Mouse (Mus musculus) spleen, adult 12 weeks (tissue): ENCODE results near the gene Mcpt9.
"Not testable (repeated sequence)": the region's sequence is repeated elsewhere in the genome, so short reads cannot be mapped to it uniquely, and the experiment has no call there.

Source experiments
- DNase-seq: peaks from one replicate; pipeline ENCODE4 v3.0.0; 2022; ENCODE audit warnings: low spot score

Mcpt9 gene

DNA sequence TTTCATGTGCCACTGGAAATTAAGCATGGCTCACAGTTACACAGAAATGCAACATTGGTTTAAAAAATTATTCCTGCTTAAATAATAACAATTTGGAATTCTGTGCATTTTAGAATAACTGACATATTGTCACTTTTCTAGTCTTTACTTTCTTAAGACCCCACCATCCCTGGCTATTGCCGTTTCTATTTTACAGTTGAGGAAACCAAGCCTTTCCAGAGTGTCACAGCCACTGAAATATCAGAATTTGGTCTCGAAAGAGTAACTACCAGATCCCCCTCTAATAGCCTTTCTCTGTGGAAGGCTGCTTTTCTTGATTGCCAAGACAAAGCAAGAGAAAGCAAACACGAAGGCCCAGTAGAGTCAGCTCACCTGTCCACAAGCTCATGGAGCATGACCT is at the start of gene Mcpt9:
Gene Mcpt9, minus strand, starts transcription at position 101 of the 400 bp plus-strand sequence.
- not testable (repeated sequence) for DNase-seq

DNA sequence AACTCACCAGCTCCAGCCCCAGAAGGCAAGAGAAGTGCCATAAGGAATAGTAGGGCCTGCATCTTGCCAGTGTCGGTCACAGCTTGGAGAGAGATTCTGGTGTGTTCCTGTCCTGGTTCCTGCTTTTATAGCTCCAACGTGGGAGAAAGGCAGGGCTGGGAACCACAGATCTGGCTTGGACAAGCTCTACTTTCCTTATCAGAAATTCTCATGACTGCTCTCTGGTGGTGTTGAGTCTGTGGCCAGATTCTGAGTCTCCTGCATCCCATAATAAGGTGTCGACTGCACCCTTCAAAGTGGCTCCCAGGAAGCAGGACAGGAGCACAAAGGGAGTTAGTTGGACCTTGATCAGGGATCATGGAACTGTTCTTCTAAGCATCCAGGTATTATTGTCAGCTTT is 31.9 kb upstream of the Mcpt9 start, which contains the start of gene Mcpt4:
Gene Mcpt4, minus strand, starts transcription at position 101 of the 400 bp plus-strand sequence.
- not testable (repeated sequence) for DNase-seq

DNA sequence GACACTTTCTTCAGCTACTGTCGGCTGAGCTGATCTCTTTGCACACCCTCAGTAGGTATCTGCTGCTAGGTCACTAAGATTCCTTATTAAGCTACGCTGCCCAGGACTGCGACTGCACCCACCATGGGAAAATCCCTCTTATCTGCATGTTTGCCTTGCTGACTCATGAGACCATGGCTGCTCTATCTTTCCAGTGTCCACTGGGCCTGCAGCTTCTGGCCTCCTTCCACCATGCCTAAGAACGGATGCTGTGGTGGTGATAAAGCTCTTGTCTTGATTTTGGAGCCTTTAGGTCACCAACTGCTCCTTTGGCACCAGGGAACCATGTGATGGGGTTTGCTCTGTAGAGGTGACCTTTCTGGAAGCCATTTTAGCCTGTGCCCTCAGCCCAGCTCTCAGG is 27.4 kb upstream of the Mcpt9 start:
- DNase-seq, result no peak

DNA sequence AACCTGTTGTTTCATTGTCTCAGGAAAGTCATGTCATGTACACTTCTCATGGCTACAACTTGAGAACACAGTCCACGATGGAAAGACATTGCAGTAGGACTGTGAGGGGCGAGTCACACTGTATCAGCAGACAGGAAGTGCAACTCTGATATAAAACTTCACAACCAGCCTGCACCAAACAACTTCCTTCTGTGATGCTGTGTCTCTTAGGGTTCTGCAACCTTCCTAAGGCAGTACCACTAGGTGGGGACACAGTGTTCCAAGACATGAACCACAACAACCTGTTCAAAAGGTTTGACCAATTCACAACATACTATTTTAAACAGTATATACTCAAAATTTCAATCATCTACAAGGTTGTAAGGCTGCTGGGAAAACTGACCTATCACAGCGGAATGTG is 25.1 kb upstream of the Mcpt9 start:
- DNase-seq, result no peak

DNA sequence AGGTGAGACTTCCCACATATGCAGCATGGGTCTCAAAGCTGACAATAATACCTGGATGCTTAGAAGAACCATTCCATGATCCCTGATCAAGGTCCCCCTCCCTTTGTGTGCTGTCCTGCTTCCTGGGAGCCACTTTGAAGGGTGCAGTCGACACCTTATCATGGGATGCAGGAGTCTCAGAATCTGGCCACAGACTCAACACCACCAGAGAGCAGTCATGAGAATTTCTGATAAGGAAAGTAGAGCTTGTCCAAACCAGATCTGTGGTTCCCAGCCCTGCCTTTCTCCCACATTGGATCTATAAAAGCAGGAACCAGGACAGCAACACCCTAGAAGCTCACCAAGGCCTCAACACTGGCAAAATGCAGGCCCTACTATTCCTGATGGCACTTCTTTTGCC is 11.5 kb upstream of the Mcpt9 start, which contains the start of gene Mcpt2:
Gene Mcpt2, plus strand, starts transcription at position 250 of the 400 bp plus-strand sequence.
- not testable (repeated sequence) for DNase-seq

DNA sequence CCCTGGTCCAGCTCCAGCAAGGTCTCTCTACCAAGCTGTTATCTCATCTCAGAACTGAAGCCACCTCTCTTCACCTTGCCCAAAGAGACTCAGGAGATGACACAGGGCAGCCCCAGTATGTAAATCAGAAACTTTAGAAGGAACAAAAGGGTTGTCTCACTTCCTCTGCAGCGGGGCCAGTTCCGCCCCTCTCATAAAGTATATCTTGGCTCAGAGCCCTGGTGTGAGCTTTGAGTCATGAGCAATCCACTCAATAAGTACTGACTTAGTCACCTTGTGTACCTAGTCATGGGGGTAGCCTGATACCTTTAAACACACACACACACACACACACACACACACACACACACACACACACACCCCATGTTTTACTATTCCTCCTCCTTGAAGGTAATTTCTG is 4.1 kb upstream of the Mcpt9 start:
- DNase-seq, result no peak

DNA sequence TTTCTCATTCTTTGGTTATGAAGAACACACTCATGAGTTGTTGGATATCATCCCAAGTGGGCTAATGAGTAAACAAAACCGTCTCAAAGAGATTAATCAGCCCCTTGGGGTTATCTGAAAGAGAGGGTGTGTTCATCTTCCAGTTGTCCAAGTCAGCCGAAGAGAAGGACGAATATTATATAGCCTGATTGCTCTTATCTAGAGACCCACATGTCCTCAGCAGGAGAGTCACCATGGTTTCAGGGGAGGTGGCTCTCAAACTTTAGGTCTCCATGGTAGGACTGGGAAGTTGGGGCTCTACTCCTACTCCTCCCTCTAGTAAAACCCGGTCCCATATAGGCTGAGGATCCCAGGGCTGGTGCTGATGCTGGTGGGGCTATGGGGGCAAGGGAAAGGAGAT is 9.0 kb downstream of the Mcpt9 start:
- DNase-seq, result not testable (repeated sequence)

DNA sequence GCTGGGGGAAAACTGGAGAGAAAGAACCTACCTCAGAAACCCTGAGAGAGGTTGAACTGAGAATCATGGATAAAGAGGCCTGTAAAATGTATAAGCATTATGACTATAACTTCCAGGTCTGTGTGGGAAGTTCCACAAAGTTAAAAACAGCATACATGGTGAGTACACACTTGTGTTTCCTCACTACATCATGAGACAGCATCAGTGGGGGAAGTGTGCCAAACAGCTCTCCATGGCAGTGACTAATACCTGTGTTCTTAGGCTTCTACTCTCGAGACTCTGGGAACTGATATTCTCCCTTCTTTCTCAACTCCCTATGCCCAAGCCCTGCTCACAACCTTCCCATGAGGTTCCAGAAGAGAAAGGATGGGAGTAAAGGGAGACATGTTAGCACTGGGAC is 10.8 kb downstream of the Mcpt9 start:
- no peak for DNase-seq

DNA sequence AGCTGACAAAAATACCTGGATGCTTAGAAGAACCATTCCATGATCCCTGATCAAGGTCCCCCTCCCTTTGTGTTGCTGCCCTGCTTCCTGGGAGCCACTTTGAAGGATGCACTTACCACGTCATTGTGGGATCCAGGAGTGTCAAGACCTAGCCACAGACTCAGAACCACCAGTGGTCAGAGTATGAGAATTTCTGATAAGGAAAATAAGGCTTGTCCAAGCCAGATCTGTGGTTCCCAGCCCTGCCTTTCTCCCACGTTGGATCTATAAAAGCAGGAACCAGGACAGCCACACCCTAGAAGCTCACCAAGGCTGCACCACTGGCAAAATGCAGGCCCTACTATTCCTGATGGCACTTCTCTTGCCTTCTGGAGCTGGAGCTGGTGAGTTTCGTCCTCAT is 12.6 kb downstream of the Mcpt9 start, which contains the start of gene Mcpt1:
Gene Mcpt1, plus strand, starts transcription at position 301 of the 400 bp plus-strand sequence.
- not testable (repeated sequence) for DNase-seq

DNA sequence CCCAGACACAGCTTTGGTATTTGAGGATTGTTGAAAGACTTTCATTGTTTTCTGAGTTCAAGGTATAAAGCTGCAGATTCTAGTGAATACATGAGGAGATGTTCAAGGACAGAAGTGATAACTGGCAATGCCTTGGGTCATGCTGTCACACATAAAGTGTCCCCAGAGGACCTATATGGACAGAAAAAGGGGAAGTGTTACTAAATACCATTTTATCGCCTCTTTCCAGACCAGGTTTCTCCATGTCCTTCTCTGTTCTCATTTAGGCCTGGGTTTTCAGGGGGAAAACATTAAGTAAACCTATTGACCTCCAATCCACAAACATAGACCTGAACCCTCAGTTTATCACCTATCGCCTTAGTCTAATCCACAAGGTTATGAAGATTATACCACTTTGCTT is 16.4 kb downstream of the Mcpt9 start:
- DNase-seq, result no peak

DNA sequence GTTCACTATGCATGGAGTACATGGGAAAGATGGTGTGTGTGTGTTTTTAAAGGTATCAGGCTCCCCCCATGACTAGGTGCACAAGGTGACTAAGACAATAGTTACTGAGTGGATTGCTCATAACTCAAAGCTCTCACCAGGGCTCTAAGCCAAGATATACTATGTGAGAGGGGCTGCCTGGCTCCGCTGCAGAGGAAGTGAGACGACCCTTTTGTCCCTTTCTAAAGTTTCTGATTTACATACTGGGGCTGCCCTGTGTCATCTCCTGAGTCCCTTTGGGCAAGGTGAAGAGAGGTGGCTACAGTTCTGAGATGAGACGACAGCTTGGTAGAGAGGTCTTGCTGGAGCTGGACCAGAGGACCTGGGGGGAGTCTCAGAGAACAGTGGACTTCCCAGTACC is 17.1 kb downstream of the Mcpt9 start:
- DNase-seq, result no peak

DNA sequence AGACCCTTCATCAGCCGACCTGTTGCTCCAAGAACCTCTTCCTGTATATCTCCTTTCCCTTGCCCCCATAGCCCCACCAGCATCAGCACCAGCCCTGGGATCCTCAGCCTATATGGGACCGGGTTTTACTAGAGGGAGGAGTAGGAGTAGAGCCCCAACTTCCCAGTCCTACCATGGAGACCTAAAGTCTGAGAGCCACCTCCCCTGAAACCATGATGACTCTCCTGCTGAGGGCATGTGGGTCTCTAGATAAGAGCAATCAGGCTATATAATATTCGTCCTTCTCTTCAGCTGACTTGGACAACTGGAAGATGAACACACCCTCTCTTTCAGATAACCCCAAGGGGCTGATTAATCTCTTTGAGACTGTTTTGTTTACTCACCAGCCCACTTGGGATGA is 42.8 kb downstream of the Mcpt9 start:
- DNase-seq, result not testable (repeated sequence)
